Mouse (Mus musculus): ENCODE results near the gene Nt5c3.

Gene Nt5c3

DNA sequence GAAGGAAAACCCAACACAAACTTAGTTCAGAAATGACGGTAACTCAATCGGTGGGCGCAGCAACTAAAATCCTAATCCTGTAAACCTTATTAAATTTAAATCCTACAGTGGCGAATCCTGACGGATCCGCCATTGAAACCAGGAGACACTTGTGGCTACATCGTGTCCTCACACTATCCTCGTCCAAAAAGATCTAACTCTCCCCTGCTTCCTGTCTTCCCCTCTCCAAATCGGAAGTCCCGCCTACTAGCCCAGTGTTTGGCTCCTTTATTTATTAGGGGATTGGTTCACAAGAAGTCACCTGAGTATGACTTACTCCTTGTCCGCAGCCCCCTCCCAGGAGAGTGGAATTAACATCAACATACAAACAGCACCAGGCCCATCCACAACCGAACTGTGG lies 86.6 kb downstream of the Nt5c3 start:
- no peak for DNase-seq (ENCODE audit: low spot score in 2 of 2)

GRCm38 (mm10) chr6:56835532-56835931 lies 88.2 kb downstream of the Nt5c3 start:
- no peak for DNase-seq (ENCODE audit: low spot score in 2 of 2)

DNA sequence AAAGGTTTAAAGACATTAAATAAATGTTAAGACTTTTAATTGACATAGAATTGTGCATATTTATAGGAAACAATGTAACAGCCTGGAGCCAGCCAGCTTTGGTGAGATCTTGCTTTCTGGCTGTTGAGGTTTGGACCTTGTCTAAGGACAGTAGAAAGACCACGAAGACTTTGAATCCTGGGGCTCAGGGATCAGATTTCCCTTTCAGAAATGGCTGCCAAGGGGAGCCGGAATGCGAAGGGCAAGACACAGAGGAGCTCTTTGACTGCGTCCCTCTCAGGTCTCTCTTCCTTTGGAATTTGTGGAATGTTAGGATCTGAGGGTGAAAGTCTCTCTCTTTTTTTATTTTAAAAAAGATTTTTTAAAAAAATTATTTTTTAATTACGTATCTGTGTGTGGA lies 89.0 kb downstream of the Nt5c3 start:
- no peak for DNase-seq (ENCODE audit: low spot score in 2 of 2)

DNA sequence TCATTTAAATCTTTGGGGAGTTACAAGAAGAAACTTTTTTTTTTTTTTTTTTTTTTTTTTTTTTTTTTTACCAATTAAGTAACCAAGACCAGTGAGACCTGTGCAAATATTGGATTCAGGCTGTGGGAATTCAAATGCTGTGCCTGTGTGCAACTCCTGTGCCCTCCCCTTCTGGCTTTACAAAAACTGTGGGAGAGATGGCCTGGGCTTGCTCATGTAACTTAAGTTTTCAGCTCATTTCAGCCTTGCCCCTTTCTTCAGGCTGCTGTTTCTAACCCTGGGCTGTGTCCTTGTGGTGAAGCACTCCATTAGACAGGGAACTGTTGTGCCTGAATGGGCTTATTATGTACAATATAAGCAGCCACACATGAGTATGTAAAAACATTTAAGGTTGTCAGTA lies 90.9 kb downstream of the Nt5c3 start:
- DNase-seq (ENCODE audit: low spot score in 2 of 2) = no peak

GRCm38 (mm10) chr6:56832407-56832796 lies 91.3 kb downstream of the Nt5c3 start:
- DNase-seq (ENCODE audit: low spot score in 2 of 2) = no peak
